Mouse (Mus musculus) frontal cortex, adult 2 months (tissue): Measurements from ENCODE around the gene Tspo2. TPM values are rescaled to one million over a fixed set of nuclear protein-coding genes. Genes with fewer than 3 reads are reported as not detected.

Experiments used
- DNase-seq, 2 experiments: peaks; one replicate each; pipeline ENCODE4 v3.0.0; 2022; ENCODE audit warnings: low spot score in 1 of 2; ENCODE audit errors: extremely low spot score in 1 of 2
- polyA plus RNA-seq: library from polyadenylated mRNA; depleted of rRNA; stranded (reverse); fragments of >200 nt; gene quantifications from 2 replicates; pipeline ENCODE4 v1.2.3, GENCODE M21; 2012

The Tspo2 gene
- polyA plus RNA-seq, 1 experiment = not detected

- no peak for DNase-seq
Observed at GRCm38 (mm10) chr17:48419571-48419970, 31.8 kb downstream of the Tspo2 start.

- DNase-seq = no peak
Observed at GRCm38 (mm10) chr17:48418781-48419180, 32.5 kb downstream of the Tspo2 start.

- no peak for DNase-seq
Observed at GRCm38 (mm10) chr17:48418174-48418573, 33.1 kb downstream of the Tspo2 start.

- DNase-seq = no peak
Observed at GRCm38 (mm10) chr17:48417521-48417920, 33.8 kb downstream of the Tspo2 start.

- peak in 1 of 2 experiments; percentile 77 for DNase-seq
Observed at GRCm38 (mm10) chr17:48416425-48417195, 34.7 kb downstream of the Tspo2 start.

GRCm38 (mm10) chr17:48416011-48416410, 35.3 kb downstream of the Tspo2 start:
- no peak for DNase-seq

GRCm38 (mm10) chr17:48411241-48411640, 40.1 kb downstream of the Tspo2 start:
- no peak for DNase-seq

- no peak for DNase-seq
Observed at GRCm38 (mm10) chr17:48410299-48410785, 41.0 kb downstream of the Tspo2 start.

- peak; percentile 99 to 100 for DNase-seq
Observed at GRCm38 (mm10) chr17:48409380-48410298, 41.7 kb downstream of the Tspo2 start, which contains the start of the genes Nfya and Oard1. Nfya (minus strand) TSS chr17:48409906. Oard1 (plus strand) TSS chr17:48410014.

GRCm38 (mm10) chr17:48408526-48409291, 42.6 kb downstream of the Tspo2 start:
- peak; percentile 25 to 67 for DNase-seq

GRCm38 (mm10) chr17:48407910-48408525, 43.3 kb downstream of the Tspo2 start:
- DNase-seq = no peak

GRCm38 (mm10) chr17:48407154-48407553, 44.2 kb downstream of the Tspo2 start:
- peak; percentile 45 to 49 for DNase-seq

- no peak for DNase-seq
Observed at GRCm38 (mm10) chr17:48404706-48405105, 46.6 kb downstream of the Tspo2 start.

- DNase-seq = no peak
Observed at GRCm38 (mm10) chr17:48403848-48404247, 47.5 kb downstream of the Tspo2 start.

- DNase-seq = no peak
Observed at GRCm38 (mm10) chr17:48402751-48403150, 48.6 kb downstream of the Tspo2 start.

GRCm38 (mm10) chr17:48401710-48402109, 49.6 kb downstream of the Tspo2 start:
- no peak for DNase-seq
